Mouse (Mus musculus) liver, postnatal 0 days (tissue): ENCODE data around the gene Twnk.

Experiments used
- CTCF ChIP-seq: sonication (generic); IDR thresholded peaks from 2 replicates; pipeline ENCODE4 v1.5.1; 2016; ENCODE audit warnings: antibody characterized with exemption, low read depth
- EP300 ChIP-seq: IDR thresholded peaks from 2 replicates; pipeline ENCODE4 v1.6.1; 2016; ENCODE audit warnings: antibody characterized with exemption, low read depth, mild to moderate bottlenecking

- no peak for TF ChIP-seq CTCF
- no peak for TF ChIP-seq EP300
These were observed 19.3 kb downstream of the Twnk start for GRCm38 (mm10) chr19:45024775-45025174.
